Mouse (Mus musculus) skeletal muscle tissue, postnatal 0 days (tissue): ENCODE data around the gene Pacrg. TPM values are rescaled to one million over a fixed set of nuclear protein-coding genes. Genes with fewer than 3 reads are reported as not detected.

ENCODE experiments used
- polyA plus RNA-seq: library from polyadenylated mRNA; unstranded; fragments of >200 nt; fragmentation: Nextera tagmentation; extraction: Ambion mirVana; gene quantifications from 2 replicates; pipeline ENCODE4 v1.2.1, GENCODE M21; 2015

The Pacrg gene
- 3.8 and 4.8 TPM in 2 replicates for polyA plus RNA-seq

DNA sequence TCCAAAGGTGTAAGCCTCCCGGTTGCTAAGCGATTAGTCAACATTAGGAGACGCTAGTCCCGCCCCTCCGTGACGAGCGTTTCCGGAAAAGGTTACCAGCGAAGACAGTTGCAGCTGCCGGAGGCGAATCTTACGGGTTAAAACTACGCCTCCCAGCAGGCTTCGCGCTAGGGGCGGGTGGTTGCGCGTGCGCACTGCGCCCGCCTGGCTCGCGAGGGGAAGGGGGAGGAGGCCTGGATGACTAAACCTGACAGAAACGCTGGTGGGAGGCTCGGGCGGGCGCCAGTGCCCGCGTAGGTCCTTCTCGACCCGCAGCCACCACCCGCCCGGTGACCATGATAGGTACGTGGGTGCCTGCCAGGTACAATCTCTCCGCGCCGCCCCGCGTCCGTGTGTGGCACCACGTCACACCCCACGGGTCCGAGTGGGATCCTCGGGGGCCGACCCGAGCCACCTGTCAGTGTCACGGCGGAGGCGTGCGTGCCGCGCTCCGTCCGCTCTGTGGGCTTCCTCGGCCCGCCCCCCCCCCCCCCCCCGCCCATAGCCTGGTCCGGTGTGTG lies at the start of gene Pacrg, which contains the start of gene Prkn:
Gene Pacrg (minus strand): TSS at position 164 of the 560 bp plus-strand sequence.
Gene Prkn (plus strand): TSS at position 237 of the 560 bp plus-strand sequence.

Other genes with a start within 250 kb of the Pacrg start
- gene Prkn, start 73 bp upstream of the Pacrg start, polyA plus RNA-seq = 5.2 TPM in 2 replicates